Mouse (Mus musculus): ENCODE results near the gene Otulin. TPM values are rescaled to one million over a fixed set of nuclear protein-coding genes. Genes with fewer than 3 reads are reported as not detected.

The Otulin gene
- polyA plus RNA-seq, 1 experiment from 2014 or later = 20.5 TPM

DNA sequence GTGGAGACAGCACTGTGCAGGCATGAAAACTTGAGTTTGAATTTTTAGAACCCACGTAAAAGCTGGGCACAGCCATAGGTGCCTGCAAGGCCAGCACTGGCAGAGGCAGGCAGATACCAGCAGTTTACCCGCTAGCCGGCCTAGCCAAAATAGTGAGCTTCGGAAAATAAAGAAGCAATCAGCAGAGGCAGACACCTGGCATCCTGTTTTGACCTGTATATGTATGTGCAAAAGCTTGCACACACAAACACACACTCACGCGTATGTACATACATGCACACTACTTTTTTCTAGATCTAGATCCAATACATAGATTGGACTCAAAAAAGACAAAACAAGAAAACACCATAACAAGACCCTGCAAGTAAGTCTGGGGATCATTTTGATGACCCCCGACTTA, 38.1 kb upstream of the Otulin start:
- Histone ChIP-seq H3K9me3 (replicated peaks) (no peaks in the 10 kb centered on the region), H3K4me1 (peaks cover 14% of the 10 kb centered on the region), H3K27ac (replicated peaks) (no peak overlapping the region), H3K36me3 (no peaks in the 10 kb centered on the region), H3K4me2 (no peak overlapping the region), H3K27me3 (replicated peaks) (no peaks in the 10 kb centered on the region), H3K4me3 (replicated peaks) (no peak overlapping the region), H3K9ac (replicated peaks) (no peak overlapping the region)
- WGBS = 93% methylated on average over 7 of the region's 7 CpGs
- ATAC-seq (ENCODE audit: low FRiP score) = no peak

DNA sequence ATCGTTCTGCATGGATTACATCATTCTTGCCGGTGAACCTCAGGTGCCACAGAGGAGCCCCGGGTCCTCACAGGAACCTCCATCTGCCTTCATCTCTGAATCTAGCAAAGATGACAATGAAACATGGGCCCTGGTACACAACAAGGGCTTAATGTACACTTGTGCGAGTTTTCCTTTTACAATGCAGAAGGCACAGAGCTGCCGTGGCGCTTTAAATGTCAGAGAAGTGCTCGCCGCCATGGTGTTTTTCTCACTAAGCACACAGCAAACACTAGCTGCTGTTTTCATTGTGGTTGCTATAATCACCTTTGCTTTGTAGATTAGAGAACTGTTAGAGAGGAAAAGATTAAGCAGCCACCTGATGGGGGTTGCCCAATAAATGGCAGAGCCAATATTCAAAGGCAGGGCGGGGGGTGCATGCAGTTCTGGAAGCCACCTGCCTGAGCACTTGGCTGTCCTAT, 37.5 kb upstream of the Otulin start:
- peaks cover 14% of the 10 kb centered on the region for H3K4me1 ChIP-seq
- no peaks in the 10 kb centered on the region for H3K36me3 ChIP-seq
- no peak overlapping the region for H3K4me2 ChIP-seq
- H3K27me3 ChIP-seq (replicated peaks) = no peaks in the 10 kb centered on the region
- 82% methylated on average over 9 of the region's 9 CpGs for WGBS
- H3K4me3 ChIP-seq (replicated peaks) = no peak overlapping the region
- H3K9ac ChIP-seq (replicated peaks) = no peak overlapping the region
- ATAC-seq (ENCODE audit: low FRiP score) = no peak
- no peaks in the 10 kb centered on the region for H3K9me3 ChIP-seq (replicated peaks)
- no peak overlapping the region for H3K27ac ChIP-seq (replicated peaks)

DNA sequence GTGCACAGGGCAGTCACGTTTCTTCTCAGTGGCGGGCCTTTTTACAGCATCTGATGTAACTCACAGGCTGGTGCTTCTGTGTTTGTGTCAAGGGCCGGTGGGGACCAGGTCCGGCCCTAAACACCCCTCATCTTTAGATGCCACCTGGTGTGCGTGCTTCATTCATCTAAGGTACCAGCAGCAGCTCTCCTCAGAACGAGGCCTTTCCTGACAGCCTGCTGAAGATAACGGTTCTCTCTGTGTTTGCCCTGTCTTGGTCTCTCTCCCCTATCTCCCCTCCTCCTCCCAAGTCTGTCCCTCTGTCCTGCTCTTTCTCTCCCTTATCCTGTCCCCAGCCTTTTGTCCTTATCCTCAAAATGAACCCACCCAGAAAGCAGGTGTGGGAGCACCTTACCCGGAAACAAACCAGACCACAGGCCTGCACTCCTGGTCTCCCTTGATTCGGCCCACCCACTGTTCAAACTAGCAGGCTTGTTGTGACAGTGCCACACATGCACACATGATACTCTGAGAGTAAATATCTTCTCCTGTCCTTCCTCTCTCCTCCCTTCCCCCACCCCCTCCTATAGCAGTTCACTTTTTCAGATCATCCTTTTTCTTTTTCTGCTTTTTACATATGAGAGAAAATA, 36.5 kb upstream of the Otulin start:
- Histone ChIP-seq H3K9me3 (replicated peaks) (no peaks in the 10 kb centered on the region), H3K36me3 (no peaks in the 10 kb centered on the region), H3K27me3 (replicated peaks) (no peaks in the 10 kb centered on the region), H3K27ac (replicated peaks) (no peak overlapping the region), H3K4me3 (replicated peaks) (no peak overlapping the region), H3K9ac (replicated peaks) (no peak overlapping the region), H3K4me1 (peaks cover 8% of the 10 kb centered on the region), H3K4me2 (no peak overlapping the region)
- whole genome bisulfite sequencing = 61% methylated on average over 9 of the region's 9 CpGs
- no peak for ATAC-seq (ENCODE audit: low FRiP score)

DNA sequence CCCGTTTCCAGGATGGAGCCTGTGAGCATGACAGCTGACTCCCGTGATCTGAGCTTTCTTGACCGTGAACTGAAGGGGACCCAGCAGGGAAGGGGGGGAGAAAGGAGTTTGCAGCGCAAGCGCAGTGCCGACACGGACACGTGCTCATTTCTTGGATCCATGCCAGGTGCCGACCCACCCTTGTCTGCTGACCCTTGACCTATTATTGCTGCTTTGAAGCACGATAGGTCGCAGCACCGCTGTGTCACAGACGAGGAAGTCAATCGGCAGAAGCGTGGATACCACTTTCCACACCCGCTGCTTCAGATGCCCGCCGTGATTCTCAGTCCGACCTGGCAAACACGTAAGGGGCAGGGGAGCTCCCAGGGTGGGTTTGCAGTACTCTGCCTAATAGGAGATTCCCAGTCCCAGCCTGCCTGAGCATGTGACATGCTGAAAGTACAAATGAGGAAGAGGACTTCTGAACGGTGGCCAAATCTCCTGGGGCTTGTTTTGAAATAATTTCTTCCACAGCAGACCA, 35.0 kb upstream of the Otulin start:
- peak; percentile 60; the same call in 1 of the 2 replicates for ATAC-seq (ENCODE audit: low FRiP score)
- Histone ChIP-seq H3K4me2 (peak overlapping the region; percentile 53), H3K4me1 (peaks cover 8% of the 10 kb centered on the region), H3K9ac (replicated peaks) (no peak overlapping the region), H3K27ac (replicated peaks) (no peak overlapping the region), H3K36me3 (no peaks in the 10 kb centered on the region), H3K9me3 (replicated peaks) (no peaks in the 10 kb centered on the region), H3K4me3 (replicated peaks) (peak overlapping the region; percentile 27), H3K27me3 (replicated peaks) (no peaks in the 10 kb centered on the region)
- 47% methylated on average over 21 of the region's 21 CpGs for WGBS

DNA sequence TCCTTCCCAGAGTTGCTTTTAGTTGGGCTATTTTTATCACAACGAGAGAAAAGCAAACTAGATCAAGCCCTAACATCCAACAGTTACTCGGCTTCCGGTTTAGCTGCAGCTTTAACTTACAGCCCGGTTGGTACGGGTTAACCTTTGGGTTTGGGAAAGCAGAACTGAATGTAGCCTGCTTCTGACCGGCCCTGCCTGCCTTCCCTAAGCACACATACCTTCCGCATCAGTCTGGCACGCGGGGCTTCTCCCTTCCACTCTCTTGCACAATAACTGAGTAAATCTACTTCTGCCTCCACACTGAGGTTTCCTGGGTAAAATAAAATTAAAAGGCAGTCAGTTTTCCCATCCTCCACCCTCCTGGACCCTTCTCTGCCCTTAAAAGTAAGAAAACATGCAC, 33.6 kb upstream of the Otulin start:
- ATAC-seq (ENCODE audit: low FRiP score) = no peak
- WGBS = 92% methylated on average over 9 of the region's 9 CpGs
- no peaks in the 10 kb centered on the region for H3K9me3 ChIP-seq (replicated peaks)

DNA sequence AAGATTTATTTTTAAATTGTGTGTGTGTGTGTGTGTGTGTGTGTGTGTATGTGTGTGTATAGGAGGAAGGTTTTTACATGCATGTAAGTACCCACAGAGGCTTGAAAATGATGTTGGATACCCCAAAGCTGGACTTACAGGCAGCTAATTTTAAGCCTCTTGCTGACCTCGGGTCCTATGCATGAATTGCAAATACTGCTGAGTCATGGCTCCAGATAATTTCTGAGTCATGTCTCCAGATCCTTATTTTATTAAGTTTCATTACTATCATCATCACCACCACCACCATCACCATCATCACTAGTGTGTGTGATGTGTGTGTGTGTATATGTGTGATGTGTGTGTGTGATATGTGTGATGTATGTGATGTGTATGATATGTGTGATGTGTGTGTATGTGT, 32.2 kb upstream of the Otulin start:
- WGBS = 64% methylated on average over 1 of the region's 1 CpGs
- no peak overlapping the region for H3K27ac ChIP-seq (replicated peaks)
- H3K4me3 ChIP-seq (replicated peaks) = no peak overlapping the region
- H3K36me3 ChIP-seq = no peaks in the 10 kb centered on the region; the same call in 1 of the 2 replicates
- H3K27me3 ChIP-seq (replicated peaks) = no peaks in the 10 kb centered on the region
- no peak overlapping the region for H3K4me2 ChIP-seq
- H3K4me1 ChIP-seq = peaks cover 5% of the 10 kb centered on the region
- H3K9ac ChIP-seq (replicated peaks) = no peak overlapping the region
- no peak for ATAC-seq (ENCODE audit: low FRiP score)
- no peaks in the 10 kb centered on the region for H3K9me3 ChIP-seq (replicated peaks)

More for the DNA sequence above, 33.6 kb upstream of the Otulin start:
- Histone ChIP-seq H3K27ac (replicated peaks) (no peak overlapping the region), H3K4me3 (replicated peaks) (no peak overlapping the region), H3K4me2 (no peak overlapping the region), H3K4me1 (peaks cover 5% of the 10 kb centered on the region), H3K27me3 (replicated peaks) (no peaks in the 10 kb centered on the region), H3K36me3 (no peaks in the 10 kb centered on the region), H3K9ac (replicated peaks) (no peak overlapping the region)

DNA sequence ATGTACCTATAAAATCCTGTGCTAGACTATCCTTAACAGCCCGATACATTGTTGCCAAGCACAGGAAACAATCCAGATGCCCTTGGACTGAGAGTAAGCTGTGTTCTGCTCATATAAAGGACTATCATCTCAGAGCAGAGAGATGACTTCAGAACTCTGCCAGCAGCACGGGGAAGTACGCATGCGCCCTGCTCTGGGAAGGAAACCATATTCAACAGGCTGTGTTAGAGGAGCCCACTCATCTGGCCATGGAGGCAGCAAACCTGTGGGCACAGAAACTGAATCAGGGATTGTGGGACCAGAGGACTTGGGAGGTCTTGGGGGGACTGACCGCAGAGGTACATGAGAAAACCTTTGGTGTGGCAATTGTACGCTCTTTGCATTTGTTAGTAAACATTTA, 31.2 kb upstream of the Otulin start:
- no peaks in the 10 kb centered on the region for H3K9me3 ChIP-seq (replicated peaks)
- H3K27ac ChIP-seq (replicated peaks) = no peak overlapping the region
- no peaks in the 10 kb centered on the region for H3K27me3 ChIP-seq (replicated peaks)
- no peak overlapping the region for H3K4me3 ChIP-seq (replicated peaks)
- H3K4me1 ChIP-seq = peaks cover 5% of the 10 kb centered on the region
- no peak overlapping the region for H3K9ac ChIP-seq (replicated peaks)
- 91% methylated on average over 6 of the region's 6 CpGs for WGBS
- H3K36me3 ChIP-seq = no peaks in the 10 kb centered on the region; the same call in 1 of the 2 replicates
- no peak for ATAC-seq (ENCODE audit: low FRiP score)
- no peak overlapping the region for H3K4me2 ChIP-seq

DNA sequence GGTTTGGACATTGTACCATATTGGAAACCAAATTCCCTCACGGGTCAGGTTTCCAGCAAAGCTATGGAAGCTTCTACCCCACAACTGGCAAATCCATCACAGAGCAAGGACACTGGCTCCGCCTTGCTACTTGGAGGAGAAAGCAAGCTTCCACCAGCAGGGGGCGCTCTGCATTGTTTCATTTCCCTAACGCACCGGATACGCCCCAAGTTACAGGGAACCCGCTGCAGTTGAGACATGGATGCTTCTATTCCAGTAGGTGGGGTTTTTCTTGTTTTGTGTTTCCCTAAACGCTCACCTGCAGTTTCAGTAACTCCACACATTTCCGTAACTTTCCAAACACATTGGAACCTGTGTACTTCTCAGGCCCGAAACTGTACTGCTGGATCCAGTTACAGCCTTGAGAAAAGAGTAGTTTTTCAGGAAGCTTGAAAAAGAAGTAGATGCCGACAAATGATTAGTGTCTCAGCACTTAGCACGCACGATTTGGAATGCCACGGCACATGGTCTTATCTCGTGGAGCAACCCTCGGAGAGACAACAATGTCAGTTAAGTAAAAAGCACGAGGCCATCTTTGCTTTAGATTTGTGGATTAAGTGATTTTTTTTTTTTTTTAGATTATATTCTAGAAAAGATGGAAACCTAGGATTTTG, 29.2 kb upstream of the Otulin start:
- no peak overlapping the region for H3K4me3 ChIP-seq (replicated peaks)
- WGBS = 42% methylated on average over 17 of the region's 17 CpGs
- no peaks in the 10 kb centered on the region for H3K9me3 ChIP-seq (replicated peaks)
- no peak overlapping the region for H3K27ac ChIP-seq (replicated peaks)
- no peaks in the 10 kb centered on the region; the same call in 1 of the 2 replicates for H3K36me3 ChIP-seq
- ATAC-seq (ENCODE audit: low FRiP score) = peak; percentile 79
- H3K4me2 ChIP-seq = no peak overlapping the region
- no peaks in the 10 kb centered on the region for H3K4me1 ChIP-seq
- H3K9ac ChIP-seq (replicated peaks) = no peak overlapping the region
- H3K27me3 ChIP-seq (replicated peaks) = no peaks in the 10 kb centered on the region

DNA sequence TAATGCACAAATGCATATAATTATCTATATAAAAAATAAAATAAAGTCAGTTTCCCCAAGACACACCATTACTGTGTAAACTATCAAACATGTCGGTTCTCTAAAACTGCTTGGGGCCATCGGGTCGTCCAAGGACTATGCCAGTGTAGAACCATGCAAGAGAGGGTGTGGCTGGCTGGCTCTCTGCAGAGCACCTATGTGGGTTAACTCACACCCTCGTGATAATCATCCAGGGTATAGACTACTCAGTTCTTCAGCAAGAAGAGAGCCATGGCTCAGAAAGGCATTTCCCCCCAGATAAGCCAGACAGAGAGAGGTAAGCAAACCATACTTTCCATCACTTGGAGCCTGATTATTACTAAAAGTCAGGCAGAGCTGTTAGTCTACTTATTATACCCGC, 28.6 kb upstream of the Otulin start:
- ATAC-seq (ENCODE audit: low FRiP score) = no peak
- Histone ChIP-seq H3K4me1 (no peaks in the 10 kb centered on the region), H3K9ac (replicated peaks) (no peak overlapping the region), H3K9me3 (replicated peaks) (no peaks in the 10 kb centered on the region), H3K36me3 (no peaks in the 10 kb centered on the region; the same call in 1 of the 2 replicates), H3K27ac (replicated peaks) (no peak overlapping the region), H3K4me2 (no peak overlapping the region), H3K4me3 (replicated peaks) (no peak overlapping the region), H3K27me3 (replicated peaks) (no peaks in the 10 kb centered on the region)
- WGBS = 89% methylated on average over 5 of the region's 5 CpGs

DNA sequence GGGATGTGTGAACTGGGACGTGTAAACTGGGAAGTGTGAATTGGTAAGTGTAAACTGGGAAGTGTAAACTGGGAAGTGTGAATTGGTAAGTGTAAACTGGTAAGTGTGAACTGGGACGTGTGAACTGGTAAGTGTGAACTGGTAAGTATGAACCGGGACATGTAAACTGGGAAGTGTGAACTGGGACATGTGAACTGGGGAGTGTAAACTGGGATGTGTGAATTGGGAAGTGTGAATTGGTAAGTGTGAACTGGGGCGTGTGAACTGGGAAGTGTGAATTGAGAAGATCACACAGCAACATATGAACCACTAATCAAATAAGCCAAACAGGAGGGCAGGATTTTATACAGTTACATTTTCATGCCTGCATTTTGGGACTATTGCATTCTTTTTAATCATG, 27.9 kb upstream of the Otulin start:
- H3K9me3 ChIP-seq (replicated peaks) = no peaks in the 10 kb centered on the region
- 94% methylated on average over 4 of the region's 4 CpGs for WGBS
- no peak overlapping the region for H3K9ac ChIP-seq (replicated peaks)
- H3K4me2 ChIP-seq = no peak overlapping the region
- no peak overlapping the region for H3K4me3 ChIP-seq (replicated peaks)
- H3K36me3 ChIP-seq = no peaks in the 10 kb centered on the region; the same call in 1 of the 2 replicates
- ATAC-seq (ENCODE audit: low FRiP score) = no peak
- H3K27me3 ChIP-seq (replicated peaks) = no peaks in the 10 kb centered on the region
- no peaks in the 10 kb centered on the region for H3K4me1 ChIP-seq
- no peak overlapping the region for H3K27ac ChIP-seq (replicated peaks)

DNA sequence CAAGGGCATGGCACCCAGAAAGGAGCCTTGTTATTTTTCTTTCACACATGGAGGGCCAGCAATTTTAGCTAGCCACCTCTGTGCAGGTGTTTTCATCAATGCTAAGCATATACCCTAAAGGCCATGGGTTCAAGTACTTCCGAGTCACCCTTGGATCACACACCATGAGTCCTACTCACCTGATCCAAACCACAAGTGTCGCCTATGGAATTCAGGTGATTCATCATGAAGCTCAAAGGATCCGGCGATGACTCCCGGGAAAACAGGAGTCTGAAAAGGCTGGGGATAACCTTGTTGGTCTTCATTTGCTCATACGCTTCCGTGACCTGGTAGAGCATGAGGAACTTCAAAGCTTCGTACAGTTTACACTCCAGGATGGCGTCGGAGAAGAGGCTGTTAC, 27.4 kb upstream of the Otulin start:
- ATAC-seq (ENCODE audit: low FRiP score) = no peak
- WGBS = 97% methylated on average over 10 of the region's 10 CpGs

DNA sequence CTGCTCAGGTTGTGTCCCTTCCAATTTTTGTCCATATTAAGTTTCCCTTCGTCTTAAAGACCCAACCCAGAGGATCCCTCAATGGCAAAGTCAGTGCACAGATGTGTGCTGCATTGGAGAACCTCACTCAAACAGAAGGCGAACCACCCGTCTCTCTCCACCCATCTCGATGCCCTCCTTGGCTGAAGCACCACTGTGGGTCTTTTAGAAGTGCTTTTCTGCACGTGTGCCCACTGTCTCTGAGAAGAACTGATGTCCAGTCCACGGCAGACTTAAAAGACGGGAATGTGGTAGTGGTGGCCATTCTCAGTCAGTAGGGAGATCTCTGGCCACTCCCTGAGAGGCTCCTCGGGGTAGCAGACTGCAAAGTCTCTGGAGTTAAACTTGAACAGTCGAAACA, 26.1 kb upstream of the Otulin start:
- 83% methylated on average over 9 of the region's 9 CpGs for WGBS
- no peaks in the 10 kb centered on the region for H3K9me3 ChIP-seq (replicated peaks)
- no peak for ATAC-seq (ENCODE audit: low FRiP score)

More for the DNA sequence above, 27.4 kb upstream of the Otulin start:
- no peak overlapping the region for H3K4me3 ChIP-seq (replicated peaks)
- no peaks in the 10 kb centered on the region for H3K27me3 ChIP-seq (replicated peaks)
- H3K36me3 ChIP-seq = no peaks in the 10 kb centered on the region; the same call in 1 of the 2 replicates
- no peak overlapping the region for H3K4me2 ChIP-seq
- H3K4me1 ChIP-seq = no peaks in the 10 kb centered on the region
- no peak overlapping the region for H3K27ac ChIP-seq (replicated peaks)
- H3K9me3 ChIP-seq (replicated peaks) = no peaks in the 10 kb centered on the region
- H3K9ac ChIP-seq (replicated peaks) = no peak overlapping the region

More for the DNA sequence above, 26.1 kb upstream of the Otulin start:
- no peak overlapping the region for H3K4me2 ChIP-seq
- no peaks in the 10 kb centered on the region for H3K27me3 ChIP-seq (replicated peaks)
- no peak overlapping the region for H3K27ac ChIP-seq (replicated peaks)
- no peaks in the 10 kb centered on the region for H3K4me1 ChIP-seq
- H3K36me3 ChIP-seq = no peaks in the 10 kb centered on the region; the same call in 1 of the 2 replicates
- no peak overlapping the region for H3K4me3 ChIP-seq (replicated peaks)
- H3K9ac ChIP-seq (replicated peaks) = no peak overlapping the region
